ENCODE assay signal across 13 mouse cellular contexts in genomic region chr3:19059906-19060870, GRCm38 (mm10).
DNase-seq lines count a peak whose midpoint lies in the region; ATAC-seq lines count a peak whose summit lies in the region.
"Had no signal": no experiment of that assay in that cellular context is flagged by ENCODE, and none has a peak within 500 bp of the region (broad histone marks: within the 10 kb centered on the region; RNA-seq: fewer than 3 reads in every experiment).

No protein-coding gene starts in this region.

- no peaks in the 10 kb centered on the region for H3K27me3 ChIP-seq in kidney, embryonic 14.5 days (ENCODE audit: control insufficient read depth, insufficient read depth, low read length)
- H3K27me3 ChIP-seq in embryonic facial prominence, embryonic 11.5 days (ENCODE audit: control insufficient read depth, insufficient read depth, low read length): no peaks in the 10 kb centered on the region
- peaks cover 4% of the 10 kb centered on the region; the same call in 1 of the 2 replicates for H3K27me3 ChIP-seq in hindbrain, embryonic 15.5 days
- H3K27me3 ChIP-seq in neural tube, embryonic 12.5 days (replicated peaks): no peaks in the 10 kb centered on the region
- H3K27me3 ChIP-seq: CH12.LX; liver, embryonic 15.5 days had no signal

- H3K27ac ChIP-seq in kidney, embryonic 14.5 days (ENCODE audit: low read depth, low read length): no peak overlapping the region
- H3K27ac ChIP-seq in embryonic facial prominence, embryonic 11.5 days (replicated peaks; ENCODE audit: low read depth, low read length): no peak overlapping the region
- no peak overlapping the region for H3K27ac ChIP-seq in hindbrain, embryonic 15.5 days (replicated peaks)
- no peak overlapping the region for H3K27ac ChIP-seq in neural tube, embryonic 12.5 days
- H3K27ac ChIP-seq: gastrocnemius, adult 2 months; liver, embryonic 15.5 days had no signal

- DNase-seq in kidney, postnatal 10 days: no peak
- DNase-seq in embryonic facial prominence, embryonic 11.5 days (ENCODE audit: low spot score): peak; percentile 35
- no peak for DNase-seq in urinary bladder, postnatal 25 days (ENCODE audit: low spot score)
- no peak for DNase-seq in thymus, postnatal 25 days
- DNase-seq in lung, postnatal 4 days: no peak
- DNase-seq: cerebellum, adult 2 months; gastrocnemius, adult 2 months; right cerebral cortex, postnatal 14 days had no signal

- no peaks in the 10 kb centered on the region for H3K4me1 ChIP-seq in kidney, embryonic 14.5 days (ENCODE audit: control insufficient read depth, insufficient read depth, low read length)
- no peaks in the 10 kb centered on the region for H3K4me1 ChIP-seq in embryonic facial prominence, embryonic 11.5 days (ENCODE audit: control insufficient read depth, insufficient read depth, low read length)
- H3K4me1 ChIP-seq in hindbrain, embryonic 15.5 days (replicated peaks): no peaks in the 10 kb centered on the region
- peaks cover 4% of the 10 kb centered on the region; the same call in 1 of the 2 replicates for H3K4me1 ChIP-seq in neural tube, embryonic 12.5 days
- H3K4me1 ChIP-seq: liver, embryonic 15.5 days had no signal

- no peaks in the 10 kb centered on the region for H3K36me3 ChIP-seq in kidney, embryonic 14.5 days (ENCODE audit: control insufficient read depth, insufficient read depth, low read length)
- no peaks in the 10 kb centered on the region for H3K36me3 ChIP-seq in embryonic facial prominence, embryonic 11.5 days (replicated peaks; ENCODE audit: control insufficient read depth, insufficient read depth, low read depth, low read length)
- no peaks in the 10 kb centered on the region for H3K36me3 ChIP-seq in hindbrain, embryonic 15.5 days
- H3K36me3 ChIP-seq in neural tube, embryonic 12.5 days: no peaks in the 10 kb centered on the region
- H3K36me3 ChIP-seq: liver, embryonic 15.5 days had no signal

- ATAC-seq in kidney, embryonic 14.5 days (ENCODE audit: low FRiP score, low TSS enrichment): 0 out of 2 replicates have a peak, but pooled peaks have one; percentile 58
- ATAC-seq in embryonic facial prominence, embryonic 11.5 days (replicated peaks; ENCODE audit: insufficient number of reproducible peaks, low FRiP score, low TSS enrichment, low read depth): 0 out of 2 replicates have a peak, but pooled peaks have one; percentile 46
- ATAC-seq in hindbrain, embryonic 15.5 days (ENCODE audit: low FRiP score, low read depth): peak; percentile 58
- peak; percentile 68 for ATAC-seq in neural tube, embryonic 12.5 days (ENCODE audit: low FRiP score, low read depth)

- no peak overlapping the region for H3K4me3 ChIP-seq in kidney, embryonic 14.5 days (ENCODE audit: low read length)
- no peak overlapping the region for H3K4me3 ChIP-seq in embryonic facial prominence, embryonic 11.5 days (ENCODE audit: low read depth, low read length)
- no peak overlapping the region for H3K4me3 ChIP-seq in hindbrain, embryonic 15.5 days
- H3K4me3 ChIP-seq in neural tube, embryonic 12.5 days: no peak overlapping the region
- H3K4me3 ChIP-seq: gastrocnemius, adult 2 months; liver, embryonic 15.5 days had no signal

- 40% methylated on average over 15 of the region's 17 CpGs for WGBS in kidney, embryonic 14.5 days
- WGBS in embryonic facial prominence, embryonic 11.5 days: 26% methylated on average over 15 of the region's 17 CpGs
- WGBS in hindbrain, embryonic 15.5 days: 26% methylated on average over 17 of the region's 17 CpGs
- WGBS in neural tube, embryonic 12.5 days: 29% methylated on average over 17 of the region's 17 CpGs

- H3K9me3 ChIP-seq in kidney, embryonic 14.5 days (ENCODE audit: control insufficient read depth, low read length): no peaks in the 10 kb centered on the region
- no peaks in the 10 kb centered on the region for H3K9me3 ChIP-seq in embryonic facial prominence, embryonic 11.5 days (replicated peaks; ENCODE audit: control insufficient read depth, low read length)
- no peaks in the 10 kb centered on the region for H3K9me3 ChIP-seq in hindbrain, embryonic 15.5 days
- H3K9me3 ChIP-seq in neural tube, embryonic 12.5 days: no peaks in the 10 kb centered on the region
- H3K9me3 ChIP-seq: liver, embryonic 15.5 days had no signal

- H3K9ac ChIP-seq in kidney, embryonic 14.5 days (ENCODE audit: low read depth, low read length): no peak overlapping the region
- H3K9ac ChIP-seq in embryonic facial prominence, embryonic 11.5 days (replicated peaks; ENCODE audit: low read length): no peak overlapping the region
- no peak overlapping the region for H3K9ac ChIP-seq in hindbrain, embryonic 15.5 days
- no peak overlapping the region for H3K9ac ChIP-seq in neural tube, embryonic 12.5 days
- H3K9ac ChIP-seq: liver, embryonic 15.5 days had no signal

- no peak overlapping the region for H3K4me2 ChIP-seq in kidney, embryonic 14.5 days (replicated peaks; ENCODE audit: low read depth, low read length)
- no peak overlapping the region for H3K4me2 ChIP-seq in embryonic facial prominence, embryonic 11.5 days (ENCODE audit: low read depth, low read length)
- H3K4me2 ChIP-seq in hindbrain, embryonic 15.5 days: no peak overlapping the region
- no peak overlapping the region; the same call in 1 of the 2 replicates for H3K4me2 ChIP-seq in neural tube, embryonic 12.5 days (replicated peaks)
- H3K4me2 ChIP-seq: liver, embryonic 15.5 days had no signal
